Mouse (Mus musculus) frontal cortex, postnatal 14 days (tissue): ENCODE results near the gene Lrpprc.
"Not testable (repeated sequence)": the region's sequence is repeated elsewhere in the genome, so short reads cannot be mapped to it uniquely, and the experiment has no call there.

ENCODE experiments used
- DNase-seq, 2 experiments: peaks; one replicate each; pipeline ENCODE4 v3.0.0; 2022; ENCODE audit warnings: low spot score in 2 of 2

Lrpprc gene

DNA sequence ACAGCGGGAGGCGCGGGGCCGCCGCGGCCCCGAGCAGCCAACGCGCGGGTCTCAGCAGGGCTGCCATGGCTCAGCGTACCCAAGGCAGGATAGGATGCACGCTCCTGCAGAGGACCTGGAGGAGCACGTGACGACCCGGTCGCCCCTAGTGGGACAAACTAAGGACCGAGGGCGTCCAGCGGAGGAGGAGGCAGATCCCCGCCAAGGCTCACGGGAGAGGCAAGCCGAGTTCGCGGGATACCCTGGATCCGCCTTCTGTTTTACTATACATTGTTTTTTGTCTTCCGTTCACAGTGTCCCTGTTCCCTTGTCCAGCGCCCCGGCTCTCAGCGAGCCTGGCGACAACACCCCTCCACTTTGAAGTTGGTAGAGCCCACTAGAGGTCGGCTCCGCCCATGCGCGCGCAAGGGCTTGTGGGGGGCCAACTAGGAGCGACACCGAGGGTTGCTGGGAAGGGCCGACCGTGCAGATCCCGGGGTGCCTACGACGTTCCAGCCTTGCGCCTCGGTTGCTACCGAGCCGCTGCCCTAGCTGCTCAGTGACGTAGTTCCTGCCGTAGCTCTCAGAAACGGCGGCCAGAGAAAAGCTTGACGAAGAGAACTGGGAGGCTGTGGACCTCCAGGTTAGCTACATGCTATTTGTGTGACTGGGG lies at the start of gene Lrpprc:
TSS of gene Lrpprc (minus strand) at position 343 of the 652 bp plus-strand sequence.
- peak; percentile 89 to 90 for DNase-seq

DNA sequence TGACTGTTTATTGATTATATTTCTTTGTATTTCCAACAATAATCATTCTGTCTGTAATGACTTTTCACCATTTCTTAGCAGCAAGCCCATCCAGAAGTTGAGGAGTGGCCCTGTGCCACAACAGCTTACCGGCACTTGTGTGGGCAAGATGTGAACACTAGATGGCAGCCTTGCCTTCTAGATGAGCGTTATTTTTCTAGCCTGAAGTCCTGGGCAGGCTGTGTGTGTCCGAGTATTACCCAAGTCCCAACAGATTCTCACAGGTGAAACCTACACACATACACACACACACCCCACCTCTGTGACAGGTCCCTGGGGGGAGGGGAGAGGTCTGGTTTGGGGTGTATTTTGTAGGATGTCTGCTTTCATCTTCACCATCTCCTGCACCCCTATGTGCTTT lies 47.2 kb upstream of the Lrpprc start:
- peak; percentile 40 to 64 for DNase-seq

DNA sequence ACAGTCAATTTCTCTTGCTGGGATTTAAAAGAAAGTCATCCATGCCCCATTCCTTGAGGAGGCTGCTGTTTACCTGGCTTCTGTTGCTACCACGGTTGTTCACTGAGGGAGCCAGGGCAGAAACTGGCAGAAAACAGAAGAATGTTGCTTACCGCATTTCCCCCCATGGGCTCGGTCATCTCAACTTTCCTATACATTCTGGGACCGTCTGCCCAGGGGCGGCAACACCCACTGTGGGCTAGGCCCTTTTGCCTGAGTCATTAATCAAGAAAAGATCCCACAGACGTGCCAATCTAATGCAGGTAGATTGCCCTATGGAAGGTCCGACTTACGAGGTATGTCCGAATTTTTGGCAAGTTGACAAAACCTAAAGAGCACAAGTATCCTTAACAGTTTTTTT lies 44.7 kb upstream of the Lrpprc start:
- DNase-seq = no peak

DNA sequence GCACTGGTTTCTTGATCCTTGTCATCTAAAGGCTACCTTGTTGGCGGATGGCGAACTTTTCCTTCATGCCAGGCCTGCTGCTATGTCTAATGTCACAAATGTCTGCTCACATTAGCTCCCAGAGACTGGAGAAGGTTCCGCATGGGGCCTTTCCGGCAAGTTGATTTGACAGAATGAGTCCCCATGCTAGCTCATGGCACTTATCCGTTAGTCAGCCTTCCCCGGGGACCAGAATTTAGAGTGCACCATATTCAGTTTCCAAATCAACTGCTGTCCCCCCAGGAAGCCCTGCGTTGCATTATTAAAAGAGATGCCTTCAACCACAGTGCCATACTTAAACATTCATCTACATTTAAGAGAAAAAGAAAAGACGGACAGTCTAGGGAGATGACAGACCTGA lies 41.8 kb upstream of the Lrpprc start:
- DNase-seq = no peak

DNA sequence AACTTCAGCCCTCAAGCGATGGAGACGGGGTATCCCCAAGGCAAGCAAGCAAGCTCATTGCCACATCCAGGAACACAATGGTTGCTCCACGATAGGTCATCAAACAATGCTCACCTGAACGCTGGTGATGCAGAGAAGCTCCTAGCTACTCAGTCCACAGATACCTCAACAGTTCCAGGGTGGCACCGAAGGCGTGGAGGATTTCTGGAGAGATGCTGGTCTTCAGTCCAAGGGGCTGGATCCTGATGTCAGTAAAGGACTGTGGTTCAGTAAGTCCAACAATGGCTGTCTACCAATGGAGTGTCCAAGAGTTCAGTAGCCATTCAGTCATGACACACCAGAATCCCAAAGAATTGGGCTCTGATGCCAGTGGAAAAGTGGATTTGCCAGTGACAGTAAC lies 37.7 kb upstream of the Lrpprc start:
- DNase-seq = no peak

DNA sequence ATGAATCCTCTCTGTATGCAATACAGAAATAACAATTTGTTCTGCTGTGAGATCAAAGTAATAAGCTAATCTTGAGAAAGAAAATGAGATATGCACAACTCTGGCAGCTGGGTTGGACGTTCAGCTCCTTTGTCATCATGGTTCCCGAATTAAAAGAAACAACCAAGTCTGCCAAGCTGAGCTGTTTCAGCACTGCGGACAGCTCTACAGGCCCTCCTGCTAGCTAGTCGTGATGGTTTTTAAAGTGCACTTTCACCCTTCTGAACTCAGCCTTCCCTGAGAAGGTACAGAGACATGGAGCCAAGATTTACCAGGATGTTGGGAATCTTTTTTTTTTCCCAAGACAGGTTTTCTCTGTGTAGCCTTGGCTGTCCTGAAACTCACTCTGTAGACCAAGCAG lies 30.0 kb upstream of the Lrpprc start:
- no peak for DNase-seq

DNA sequence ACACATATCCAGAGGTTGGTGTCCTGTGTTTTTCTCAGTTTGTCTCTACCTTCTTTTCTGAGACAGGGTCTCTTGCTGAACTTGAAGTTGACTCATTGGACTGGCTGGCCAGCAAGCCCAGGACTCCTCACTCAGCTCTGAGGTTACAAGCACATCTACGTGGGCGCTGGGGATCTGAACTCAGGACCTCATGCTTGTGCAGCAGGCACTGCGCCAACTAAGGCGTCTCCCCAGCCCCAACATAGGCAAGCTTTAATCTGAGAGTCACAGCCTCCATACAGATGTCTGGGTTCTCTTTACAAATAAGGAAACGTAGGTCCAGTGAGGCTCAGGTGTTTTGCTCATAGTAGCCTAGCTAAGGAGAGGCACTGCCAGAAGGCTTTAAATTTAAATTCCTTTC lies 27.8 kb upstream of the Lrpprc start:
- no peak for DNase-seq

DNA sequence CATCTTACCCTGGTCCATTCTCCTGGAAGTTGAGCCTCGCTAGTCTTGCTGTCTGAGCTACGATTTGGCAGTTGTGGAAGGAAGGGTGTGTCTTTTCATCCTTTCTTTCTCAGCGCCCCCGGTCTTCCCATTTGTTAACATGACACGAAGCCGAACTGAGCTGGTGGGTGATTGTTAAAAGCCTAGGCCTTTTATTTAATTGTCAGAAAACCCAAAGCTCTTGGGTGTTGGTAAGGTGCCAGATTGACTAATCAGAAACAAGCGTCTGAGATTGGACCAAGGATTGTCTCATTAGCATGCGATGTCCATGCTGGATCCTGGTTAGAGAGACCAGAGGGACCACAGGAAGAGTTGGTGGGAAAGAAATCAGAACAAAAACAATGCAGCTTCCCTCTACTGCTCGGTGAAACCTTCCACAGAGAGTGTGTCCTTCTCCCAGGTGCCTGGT lies 25.4 kb upstream of the Lrpprc start:
- DNase-seq = no peak

DNA sequence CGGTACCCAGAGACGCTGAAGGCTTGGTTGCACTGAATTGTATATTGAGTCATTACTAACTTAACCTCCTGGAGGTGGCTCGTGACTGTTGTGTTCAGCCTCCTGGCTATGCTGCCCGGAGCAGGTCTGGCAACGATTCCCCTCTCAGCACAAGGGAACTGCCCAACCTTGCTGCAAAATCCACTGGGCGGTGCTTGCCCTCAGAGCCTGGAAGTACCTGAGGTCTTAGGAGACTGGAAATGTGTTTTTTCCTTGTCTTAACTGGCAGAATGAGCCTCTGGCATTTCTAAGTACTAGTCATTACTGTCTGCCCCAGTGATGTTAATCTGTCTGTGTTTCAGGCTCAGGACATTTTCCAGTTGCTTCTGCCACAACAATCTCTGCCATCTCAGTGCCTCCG lies 24.3 kb upstream of the Lrpprc start:
- no peak for DNase-seq

DNA sequence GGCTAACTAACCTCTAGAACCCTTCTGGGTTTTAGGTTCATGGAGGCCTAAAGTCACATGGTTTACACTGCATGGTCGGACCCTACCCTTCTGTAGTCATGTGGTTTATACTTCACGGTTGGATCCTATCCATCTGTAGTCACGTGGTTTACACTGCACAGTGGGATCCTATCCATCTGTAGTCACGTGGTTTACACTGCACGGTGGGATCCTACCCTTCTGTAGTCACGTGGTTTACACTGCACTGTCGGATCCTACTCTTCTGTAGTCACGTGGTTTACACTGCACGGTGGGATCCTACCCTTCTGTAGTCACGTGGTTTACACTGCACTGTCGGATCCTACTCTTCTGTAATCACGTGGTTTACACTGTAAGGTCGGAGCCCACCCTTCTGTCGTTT lies 23.6 kb upstream of the Lrpprc start:
- not testable (repeated sequence) for DNase-seq

DNA sequence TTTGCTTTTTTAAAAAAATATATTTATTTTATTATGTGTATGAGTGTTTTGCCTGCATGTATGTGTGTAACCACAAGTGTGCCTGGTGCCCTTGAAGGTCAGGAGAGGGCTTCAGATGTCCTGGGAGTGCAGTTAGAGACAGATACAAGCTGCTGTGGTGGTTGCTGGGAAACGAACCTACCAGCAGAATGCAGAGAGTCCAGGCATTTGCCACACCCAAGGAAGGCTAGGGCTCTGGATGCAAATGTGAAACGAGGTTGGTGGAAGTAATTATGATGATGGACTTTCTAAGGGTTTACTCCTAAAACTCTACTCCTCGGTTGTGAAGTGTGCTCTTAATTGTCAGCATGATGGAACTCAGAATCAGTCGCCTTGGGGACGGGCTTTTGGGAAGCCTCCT lies 1.4 kb upstream of the Lrpprc start:
- DNase-seq = no peak

DNA sequence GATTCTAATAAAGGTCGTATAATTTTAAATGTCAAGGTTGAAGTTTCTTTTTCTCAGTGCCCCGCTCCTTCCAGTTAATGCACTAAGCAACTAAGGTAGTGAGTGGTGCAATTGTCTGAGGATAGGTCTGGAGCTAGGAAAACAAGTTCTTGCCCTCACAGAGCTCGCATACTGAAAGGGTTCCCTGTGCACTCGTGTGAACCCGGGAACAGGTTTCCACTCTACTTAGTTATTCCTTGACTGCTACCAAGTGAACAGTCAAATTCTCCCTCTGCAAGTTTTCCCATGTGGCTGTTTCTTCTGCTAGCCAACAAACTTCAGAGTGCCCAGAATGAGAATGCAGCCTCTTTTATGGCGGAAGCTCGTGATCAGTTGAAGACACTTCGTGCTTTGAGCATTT lies 567 bp upstream of the Lrpprc start:
- DNase-seq = no peak

DNA sequence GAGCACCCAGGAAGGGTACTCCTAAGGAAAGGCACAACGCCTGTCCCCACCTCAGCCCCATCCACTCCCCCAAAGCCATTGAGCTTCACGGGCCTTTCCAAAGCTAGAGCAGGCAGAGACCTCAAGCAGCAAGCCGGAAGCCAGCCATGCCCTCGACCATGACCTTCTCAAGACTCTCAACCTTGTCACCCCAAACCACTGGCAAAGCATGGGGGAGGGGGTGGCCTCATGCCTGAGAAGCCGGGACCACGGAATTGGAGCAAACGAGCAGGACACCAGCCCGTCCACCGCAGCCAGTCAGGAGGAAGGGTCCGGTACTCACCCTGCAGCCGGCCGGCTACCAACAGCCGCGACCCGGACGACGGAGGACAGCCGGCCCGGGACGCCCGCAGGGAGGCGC lies 546 bp downstream of the Lrpprc start:
- DNase-seq = no peak

DNA sequence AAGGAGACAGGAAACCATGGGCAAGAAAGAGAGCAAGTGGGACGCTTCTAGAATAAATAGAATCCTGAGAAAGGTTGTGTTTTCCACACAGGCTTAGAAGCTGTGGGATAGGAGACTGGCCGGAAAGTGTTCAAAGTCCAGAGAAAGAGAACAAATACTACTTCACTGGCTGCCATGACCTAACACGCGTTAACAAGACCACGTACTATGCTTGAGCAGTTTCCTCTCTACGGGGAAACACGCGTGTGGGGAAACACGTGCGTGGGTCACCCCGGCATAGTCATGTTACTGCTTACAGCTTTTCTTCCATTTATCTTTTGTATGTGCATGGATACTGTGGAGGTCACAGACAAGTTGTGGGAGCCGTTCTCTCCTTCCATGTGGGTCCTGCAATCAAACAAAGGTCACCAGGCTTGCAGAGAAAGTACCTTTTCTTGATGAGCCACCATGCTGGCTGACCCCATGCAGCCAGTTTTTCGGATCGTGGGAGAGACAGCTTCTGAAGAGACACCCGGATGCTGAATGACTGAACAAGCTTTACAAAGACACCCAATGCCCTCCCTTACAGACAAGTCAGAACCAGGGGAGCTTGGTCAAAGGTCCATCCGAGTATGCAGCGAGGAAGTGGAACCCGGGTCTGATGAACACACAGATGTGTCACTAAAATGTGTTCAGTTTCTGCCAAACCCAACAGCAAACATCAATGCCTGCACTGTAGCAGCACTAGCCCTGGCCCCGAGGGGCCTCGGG lies 2.0 kb downstream of the Lrpprc start:
- DNase-seq = no peak

DNA sequence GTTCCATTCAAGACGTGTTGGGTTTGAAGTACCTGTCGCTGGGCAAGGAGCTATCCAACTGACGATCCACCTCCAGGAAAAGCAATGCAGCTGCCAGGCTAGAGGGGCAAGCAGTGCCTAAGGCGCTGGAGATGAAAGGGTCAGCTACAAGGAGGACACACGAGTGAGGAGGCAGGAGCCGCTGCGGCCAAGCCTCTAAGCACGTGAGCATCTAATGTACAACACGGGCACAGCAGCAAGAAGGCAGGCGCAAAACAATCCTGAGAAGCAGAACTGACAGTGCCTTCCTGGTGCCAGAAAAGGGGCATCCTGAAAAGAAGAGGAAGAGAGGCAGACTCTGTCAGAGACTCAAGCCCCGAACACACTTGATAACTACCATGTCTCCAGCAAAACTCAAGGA lies 3.1 kb downstream of the Lrpprc start:
- no peak for DNase-seq

DNA sequence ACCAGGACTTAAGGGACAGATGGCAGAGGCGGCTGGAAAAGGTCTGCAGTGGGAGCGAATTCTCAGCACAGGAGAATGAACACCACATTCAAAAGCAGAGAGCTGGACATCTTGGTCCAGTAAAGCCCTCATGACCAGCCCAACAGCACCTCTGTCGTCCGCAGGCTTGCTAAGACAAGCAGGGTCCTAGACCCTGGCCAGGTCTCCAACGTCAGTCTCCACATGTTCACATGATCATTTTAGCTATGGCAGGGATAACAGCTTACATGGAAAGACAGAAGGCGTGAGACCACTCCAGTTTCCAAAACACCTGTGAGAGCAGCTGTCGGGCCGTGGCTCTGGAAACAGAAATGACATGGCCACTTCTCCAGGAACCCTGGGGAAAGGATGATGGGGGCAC lies 3.7 kb downstream of the Lrpprc start:
- DNase-seq = no peak

DNA sequence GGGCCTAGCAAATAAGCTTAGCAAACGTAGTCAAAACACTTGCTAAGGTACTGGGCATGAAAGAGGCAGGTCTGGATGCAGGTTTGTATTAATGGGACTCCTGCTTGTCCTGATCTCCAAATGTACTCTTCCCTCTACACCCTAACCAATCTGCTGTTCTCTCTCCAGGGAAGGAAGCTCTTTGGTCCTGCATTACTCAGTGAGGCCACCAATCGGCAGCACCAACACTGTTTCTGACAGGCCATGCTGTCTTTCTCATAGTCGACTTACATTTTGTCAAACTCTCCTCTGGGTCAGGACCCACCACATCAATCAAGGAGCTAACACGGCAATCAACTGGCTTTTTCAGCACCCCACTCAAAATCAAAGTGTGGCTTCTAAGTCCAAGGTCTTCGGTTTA lies 5.4 kb downstream of the Lrpprc start:
- no peak for DNase-seq

DNA sequence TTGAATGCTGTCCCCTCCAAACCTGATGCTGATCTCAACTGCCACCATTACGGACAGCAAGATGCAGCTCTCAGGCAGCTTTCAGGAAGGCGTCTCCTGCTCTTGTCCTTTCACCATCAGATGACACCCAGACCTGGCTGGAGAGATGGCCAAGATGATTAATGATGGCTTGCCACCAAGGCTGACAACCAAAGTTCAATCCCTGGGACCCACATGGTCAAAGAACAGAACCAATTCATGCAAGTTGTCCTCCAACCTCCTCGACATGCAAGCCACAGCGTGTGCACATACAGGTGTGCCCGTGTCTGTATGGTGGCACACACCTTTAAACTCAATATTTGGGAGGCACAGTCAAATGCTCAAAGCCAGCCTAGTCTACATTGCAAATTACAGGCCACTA lies 7.1 kb downstream of the Lrpprc start:
- DNase-seq = no peak

DNA sequence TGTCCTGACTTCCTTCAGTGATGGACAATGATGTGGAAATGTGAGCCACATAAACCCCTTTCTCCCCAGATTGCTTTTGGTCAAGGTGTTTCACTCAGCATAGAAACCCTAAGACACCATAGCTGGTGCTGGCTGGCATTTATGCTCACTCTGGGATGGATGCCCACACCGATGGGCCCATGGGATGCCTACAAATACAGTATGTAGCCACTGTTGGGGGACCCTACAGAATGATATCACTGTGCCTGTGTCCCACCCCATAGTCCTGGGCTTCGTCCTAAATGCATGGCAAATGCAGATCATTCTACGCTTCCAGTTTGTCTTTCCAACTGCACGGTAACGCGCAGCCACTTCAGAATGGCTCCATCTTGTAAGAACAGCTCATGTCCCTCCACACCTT lies 10.3 kb downstream of the Lrpprc start:
- DNase-seq = no peak

DNA sequence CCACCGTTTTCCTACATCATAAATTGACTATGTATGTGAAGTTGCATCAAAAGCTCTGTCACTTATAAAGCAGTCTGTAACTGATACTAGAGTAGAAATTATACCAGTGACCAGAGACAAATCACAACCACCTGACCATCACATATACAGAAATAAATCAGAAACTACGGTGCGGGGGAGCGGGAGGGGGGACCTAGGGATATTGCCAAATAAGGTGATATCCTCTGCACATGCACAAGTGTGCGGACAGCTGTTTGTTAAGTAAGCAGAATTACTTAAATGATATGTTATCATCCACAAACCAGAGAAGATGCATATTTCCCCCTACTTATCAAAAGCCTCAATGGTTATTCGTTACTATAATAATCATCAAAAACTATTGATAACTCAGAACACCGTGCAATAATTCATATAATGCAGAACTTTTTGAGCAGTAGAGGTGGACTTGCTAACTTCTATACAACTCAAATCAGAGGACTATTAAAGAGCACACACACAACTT lies 12.1 kb downstream of the Lrpprc start:
- no peak for DNase-seq

DNA sequence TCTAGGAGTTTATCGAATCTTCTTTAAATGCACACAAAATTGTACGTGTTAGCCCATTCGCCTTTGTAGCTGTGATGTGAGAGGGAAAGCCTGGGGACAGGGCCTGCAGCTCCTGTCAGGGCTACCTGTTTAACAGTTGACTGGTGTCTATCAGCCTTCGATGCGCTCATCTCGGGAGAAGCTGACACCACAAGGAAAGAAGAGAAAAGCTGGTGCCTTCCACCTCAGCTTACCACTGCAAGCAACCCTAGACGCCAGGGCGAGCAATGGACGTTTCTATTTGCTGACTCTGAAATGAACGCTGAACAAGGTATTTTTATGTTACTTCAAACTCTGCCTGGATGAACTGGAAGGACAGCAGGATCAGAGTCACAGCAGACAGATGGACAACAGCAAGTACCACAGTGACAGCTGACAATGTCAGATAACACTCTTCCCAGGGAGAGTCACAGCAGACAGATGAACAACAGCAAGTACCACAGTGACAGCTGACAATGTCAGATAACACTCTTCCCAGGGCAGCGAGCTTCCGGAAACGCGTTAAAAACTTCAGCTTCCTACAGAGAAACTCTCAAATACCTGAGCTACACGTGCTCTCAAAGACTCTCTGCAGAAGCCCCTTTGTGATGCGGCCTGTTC lies 14.1 kb downstream of the Lrpprc start:
- DNase-seq = no peak

DNA sequence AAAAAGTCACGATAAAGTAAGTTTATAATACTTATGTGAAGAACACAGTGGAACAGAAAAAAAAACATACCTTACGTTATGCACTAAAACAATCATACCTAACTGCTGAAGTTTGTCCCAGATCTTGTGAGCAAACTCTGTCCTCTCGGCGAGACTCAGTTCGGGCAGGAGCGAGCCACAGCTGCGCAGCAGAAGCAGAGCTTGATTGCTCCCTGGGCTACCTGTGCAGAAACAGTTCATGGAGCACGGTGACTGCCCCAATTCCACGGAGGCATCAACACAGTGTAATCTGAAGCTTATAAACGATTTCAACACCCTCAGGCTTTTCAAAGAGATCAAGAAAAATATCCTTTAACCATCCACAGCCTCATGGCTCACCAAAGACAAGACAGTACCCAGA lies 15.3 kb downstream of the Lrpprc start:
- DNase-seq = no peak

DNA sequence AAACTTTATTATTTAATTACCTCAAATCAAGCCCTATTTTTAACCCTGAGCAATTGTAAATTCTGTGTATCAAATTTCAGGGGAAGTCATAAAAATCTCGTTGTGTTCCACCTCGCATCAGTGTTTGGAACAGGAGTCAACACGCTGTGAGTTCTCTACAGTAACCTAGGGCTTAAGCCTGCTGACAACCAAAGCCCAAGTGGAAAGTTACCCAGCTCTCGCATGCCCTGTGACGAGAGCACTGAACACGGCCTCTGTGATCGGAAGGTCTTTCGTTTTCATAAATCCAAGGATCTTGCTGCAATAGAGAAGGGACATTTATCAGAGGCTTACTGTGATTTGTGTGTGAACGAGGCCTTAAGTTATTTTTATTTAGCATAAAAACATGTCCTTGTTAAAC lies 18.7 kb downstream of the Lrpprc start:
- DNase-seq = no peak
